ENCODE assay signal across 16 mouse cellular contexts in genomic region chr14:102866511-102866910, GRCm38 (mm10).
DNase-seq lines count a peak whose midpoint lies in the region.
"Had no signal": no experiment of that assay in that cellular context is flagged by ENCODE, and none has a peak within 500 bp of the region (broad histone marks: within the 10 kb centered on the region; RNA-seq: fewer than 3 reads in every experiment).

No protein-coding gene starts in this region.

- DNase-seq in adrenal gland, adult 2 months: peak; percentile 57
- no peak for DNase-seq in adrenal gland, adult 18-20 months (ENCODE audit: low spot score in 2 of 2)
- DNase-seq in gastrocnemius, adult 18-20 months (ENCODE audit: low spot score): peak; percentile 20
- no peak for DNase-seq in gastrocnemius, postnatal 10 days
- DNase-seq in lung, postnatal 36 days: peak; percentile 43
- DNase-seq in lung, postnatal 14 days: no peak
- peak; percentile 77 for DNase-seq in skeletal muscle tissue, adult 2 months (ENCODE audit: low read depth, low spot score)
- DNase-seq in thymus, postnatal 25 days: no peak
- DNase-seq: cerebellum, adult 11-12 months; gastrocnemius, postnatal 36 days; heart, postnatal 36 days; kidney, adult 9 months; kidney, postnatal 14 days; lung, adult 18-20 months; midbrain, embryonic 14.5 days; thymus, postnatal 14 days had no signal

Comparison
In these comparisons a context has a peak if more than half of its experiments do, and no peak if none do; other contexts are left out.
1. DNase-seq: peak in adrenal gland, adult 2 months (single experiment), gastrocnemius, adult 18-20 months (single experiment), lung, postnatal 36 days (single experiment) and skeletal muscle tissue, adult 2 months (single experiment); none in adrenal gland, adult 18-20 months (0 of 2), gastrocnemius, postnatal 10 days (single experiment), lung, postnatal 14 days (single experiment) and thymus, postnatal 25 days (single experiment).